Mouse (Mus musculus) brain, adult 10 weeks (tissue): ENCODE measurements around the gene Th. TPM values are rescaled to one million over a fixed set of nuclear protein-coding genes. Genes with fewer than 3 reads are reported as not detected.

ENCODE experiments used
- polyA plus RNA-seq: library from polyadenylated mRNA; stranded (reverse); fragments of 350-450 nt; fragmentation: Illumina TruSeq; extraction: RNeasy Lipid Tissue Mini Kit (QIAGEN cat#74804); gene quantifications from one replicate; pipeline ENCODE4 v1.2.3, GENCODE M21; 2015; ENCODE audit warnings: low read depth, low replicate concordance

Gene Th
- polyA plus RNA-seq: 9.7 TPM

GRCm38 (mm10) chr7:142931028-142931427 is at the start of gene Th:
Gene Th, minus strand, starts transcription at chr7:142931128.

GRCm38 (mm10) chr7:142968809-142969511 is 38.0 kb upstream of the Th start, which contains the start of gene Ascl2:
Gene Ascl2, minus strand, starts transcription at chr7:142969264.

Other genes starting within 250 kb of the Th start
- not detected for gene Ins2, start 187.7 kb downstream of the Th start, polyA plus RNA-seq
- gene Ascl2, start 38.1 kb upstream of the Th start, polyA plus RNA-seq: 0.28 TPM
- 0.48 TPM for gene Tspan32, start 73.9 kb upstream of the Th start, polyA plus RNA-seq
- gene Cd81, start 121.6 kb upstream of the Th start, polyA plus RNA-seq: 477 TPM
- 53.7 TPM for gene Tssc4, start 138.1 kb upstream of the Th start, polyA plus RNA-seq
- gene Trpm5, start 163.5 kb upstream of the Th start, polyA plus RNA-seq: 0.12 TPM
- 0.42 TPM for gene Kcnq1, start 175.2 kb upstream of the Th start, polyA plus RNA-seq